Mouse (Mus musculus) E14TG2a.4 (cell line): ENCODE data around the gene Nt5c.
A peak's percentile ranks its signal among the peaks of the same experiment; 100 is the strongest.
"Not testable (repeated sequence)": the region's sequence is repeated elsewhere in the genome, so short reads cannot be mapped to it uniquely, and the experiment has no call there.

Experiments
- H3K27me3 ChIP-seq: 2 replicates; pipeline ENCODE4 v1.6.1; 2014; ENCODE audit warnings: low read length, control low read depth; ENCODE audit not compliant: insufficient read depth
- H3K36me3 ChIP-seq: 2 replicates; pipeline ENCODE4 v1.6.1; 2014; ENCODE audit warnings: low read length, control low read depth; ENCODE audit not compliant: insufficient read depth
- H3K4me1 ChIP-seq: replicated peaks from 2 replicates; pipeline ENCODE4 v1.6.1; 2014; ENCODE audit warnings: low read depth, low read length, control low read depth
- H3K4me3 ChIP-seq: replicated peaks from 2 replicates; pipeline ENCODE4 v1.5.1; 2014; ENCODE audit warnings: mild to moderate bottlenecking, low read length
- H3K9me3 ChIP-seq: 2 replicates; pipeline ENCODE4 v1.6.1; 2014; ENCODE audit warnings: low read length, control low read depth
- CTCF ChIP-seq: conservative IDR thresholded peaks from 2 replicates; pipeline ENCODE4 v1.5.1; 2014; ENCODE audit warnings: low read length
- NANOG ChIP-seq: IDR thresholded peaks from 2 replicates; pipeline ENCODE4 v1.6.1; 2014; ENCODE audit warnings: borderline replicate concordance, low read length, mixed read lengths
- POU5F1 ChIP-seq: IDR thresholded peaks from 2 replicates; pipeline ENCODE4 v1.6.1; 2014; ENCODE audit warnings: low read length, borderline replicate concordance

Nt5c gene

GRCm38 (mm10) chr11:115491356-115492083 lies at the start of gene Nt5c:
Gene Nt5c, minus strand, starts transcription at chr11:115491862.
- no peaks in the 10 kb centered on the region for H3K9me3 ChIP-seq
- TF ChIP-seq CTCF (peak; percentile 54), NANOG (no peak)
- H3K4me1 ChIP-seq = peaks cover 35% of the 10 kb centered on the region
- peaks cover 37% of the 10 kb centered on the region for H3K36me3 ChIP-seq
- H3K27me3 ChIP-seq = peaks cover 18% of the 10 kb centered on the region
- H3K4me3 ChIP-seq = peak within 1 kb of the TSS; percentile 86

GRCm38 (mm10) chr11:115538045-115538444 lies 46.4 kb upstream of the Nt5c start:
- TF ChIP-seq POU5F1 (no peak), CTCF (no peak; the same call in 1 of the 2 replicates), NANOG (no peak)
- H3K9me3 ChIP-seq = no peaks in the 10 kb centered on the region

GRCm38 (mm10) chr11:115536856-115537568 lies 45.4 kb upstream of the Nt5c start:
- H3K4me1 ChIP-seq = peaks cover 49% of the 10 kb centered on the region
- TF ChIP-seq CTCF = no peak
- no peak for TF ChIP-seq POU5F1
- TF ChIP-seq NANOG = no peak
- H3K27me3 ChIP-seq = no peaks in the 10 kb centered on the region
- H3K9me3 ChIP-seq = no peaks in the 10 kb centered on the region
- H3K4me3 ChIP-seq = peak overlapping the region; percentile 76
- H3K36me3 ChIP-seq = peaks cover 29% of the 10 kb centered on the region

More at GRCm38 (mm10) chr11:115538045-115538444, 46.4 kb upstream of the Nt5c start:
- H3K36me3 ChIP-seq = peaks cover 19% of the 10 kb centered on the region
- peaks cover 5% of the 10 kb centered on the region; the same call in 1 of the 2 replicates for H3K27me3 ChIP-seq
- H3K4me1 ChIP-seq = peaks cover 38% of the 10 kb centered on the region
- no peak overlapping the region for H3K4me3 ChIP-seq

- TF ChIP-seq CTCF (no peak), NANOG (no peak), POU5F1 (no peak)
- Histone ChIP-seq H3K36me3 (peaks cover 38% of the 10 kb centered on the region), H3K4me3 (peak within 1 kb of the TSS; percentile 94), H3K27me3 (no peaks in the 10 kb centered on the region), H3K9me3 (no peaks in the 10 kb centered on the region), H3K4me1 (peaks cover 57% of the 10 kb centered on the region)
Measured at GRCm38 (mm10) chr11:115536038-115536681, 44.5 kb upstream of the Nt5c start, which contains the start of gene Sumo2. Gene Sumo2, minus strand, starts transcription at chr11:115536276.

GRCm38 (mm10) chr11:115535401-115536037 lies 43.9 kb upstream of the Nt5c start:
- peaks cover 41% of the 10 kb centered on the region for H3K36me3 ChIP-seq
- H3K9me3 ChIP-seq = no peaks in the 10 kb centered on the region
- TF ChIP-seq NANOG (no peak), CTCF (no peak), POU5F1 (no peak)
- peak overlapping the region; percentile 94 for H3K4me3 ChIP-seq
- H3K27me3 ChIP-seq = no peaks in the 10 kb centered on the region
- H3K4me1 ChIP-seq = peaks cover 60% of the 10 kb centered on the region

- Histone ChIP-seq H3K36me3 (peaks cover 47% of the 10 kb centered on the region), H3K27me3 (no peaks in the 10 kb centered on the region), H3K4me3 (peak overlapping the region; percentile 94), H3K4me1 (peaks cover 65% of the 10 kb centered on the region), H3K9me3 (no peaks in the 10 kb centered on the region)
- TF ChIP-seq POU5F1 (no peak), NANOG (no peak), CTCF (no peak)
Measured at GRCm38 (mm10) chr11:115534759-115535371, 43.2 kb upstream of the Nt5c start.

- not testable (repeated sequence) for H3K27me3 ChIP-seq, H3K9me3 ChIP-seq, H3K4me3 ChIP-seq
- peaks cover 90% of the 10 kb centered on the region for H3K36me3 ChIP-seq
- H3K4me1 ChIP-seq = peaks cover 51% of the 10 kb centered on the region
Measured at GRCm38 (mm10) chr11:115526446-115526845, 34.8 kb upstream of the Nt5c start.

GRCm38 (mm10) chr11:115522703-115523102 lies 31.0 kb upstream of the Nt5c start:
- TF ChIP-seq POU5F1 (no peak), NANOG (no peak), CTCF (no peak)
- Histone ChIP-seq H3K9me3 (no peaks in the 10 kb centered on the region), H3K36me3 (peaks cover 69% of the 10 kb centered on the region), H3K4me3 (no peak overlapping the region), H3K27me3 (no peaks in the 10 kb centered on the region), H3K4me1 (peaks cover 32% of the 10 kb centered on the region)
